Mouse (Mus musculus): ENCODE measurements around the gene Fam214b. TPM values are rescaled to one million over a fixed set of nuclear protein-coding genes. Genes with fewer than 3 reads are reported as not detected.
A peak's percentile ranks its signal among the peaks of the same experiment; 100 is the strongest.

Gene Fam214b
- polyA plus RNA-seq, 1 experiment from 2014 or later, result 5.1 TPM

DNA sequence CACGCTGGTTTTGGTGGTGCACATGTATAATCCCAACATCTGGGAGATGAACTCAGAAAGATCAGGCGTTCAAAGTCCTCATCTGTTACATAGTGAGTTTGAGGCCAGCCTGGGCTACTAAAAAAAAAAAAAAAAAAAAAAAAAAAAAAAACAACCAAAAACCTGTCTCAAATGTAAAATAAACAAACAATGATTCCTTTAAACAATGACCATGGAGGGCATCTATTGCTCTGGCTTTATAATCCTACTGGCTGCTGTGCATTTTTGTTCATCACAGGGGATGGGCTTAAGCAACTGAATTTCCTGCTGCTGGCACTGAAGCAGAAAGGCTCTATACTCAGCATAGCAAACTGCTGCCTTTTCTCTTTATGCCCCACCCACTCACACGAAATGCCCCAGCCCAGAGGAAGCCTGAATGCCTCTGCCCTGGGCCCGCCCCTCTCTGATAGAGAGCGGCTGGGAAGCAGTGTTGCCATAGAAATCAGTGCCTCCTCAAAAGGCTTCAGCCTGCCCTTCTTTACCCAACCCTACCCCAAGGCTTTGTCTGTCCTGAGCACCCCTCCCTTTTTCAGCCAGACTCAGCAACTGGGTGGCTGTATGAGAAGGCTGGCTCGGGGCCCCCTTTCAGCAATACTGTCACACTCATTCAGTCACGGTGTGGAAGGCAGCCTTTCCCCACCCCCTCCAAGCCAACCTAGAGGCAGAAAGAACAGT, 2.2 kb downstream of the Fam214b start:
- ATAC-seq (replicated peaks; ENCODE audit: low FRiP score, low TSS enrichment, low read depth), result peak; percentile 16; the same call in 1 of the 2 replicates
- peak overlapping the region; percentile 68 for H3K4me2 ChIP-seq (ENCODE audit: low read length)
- H3K4me3 ChIP-seq (ENCODE audit: low read depth, low read length), result no peak overlapping the region
- H3K4me1 ChIP-seq (replicated peaks; ENCODE audit: control insufficient read depth, insufficient read depth, low read length), result peaks cover 27% of the 10 kb centered on the region
- H3K36me3 ChIP-seq (ENCODE audit: control insufficient read depth, insufficient read depth, low read length), result no peaks in the 10 kb centered on the region
- 0 out of 2 replicates have a peak overlapping the region, but pooled peaks have one; percentile 13 for H3K9ac ChIP-seq (ENCODE audit: low read length)
- WGBS, result 18% methylated on average over 7 of the region's 7 CpGs
- H3K27ac ChIP-seq (ENCODE audit: low read depth), result peak overlapping the region; percentile 43
- H3K27me3 ChIP-seq (replicated peaks; ENCODE audit: control insufficient read depth, insufficient read depth, low read length), result no peaks in the 10 kb centered on the region
- DNase-seq (ENCODE audit: low spot score), result peak; percentile 62
- H3K9me3 ChIP-seq (ENCODE audit: control insufficient read depth, low read length), result no peaks in the 10 kb centered on the region

DNA sequence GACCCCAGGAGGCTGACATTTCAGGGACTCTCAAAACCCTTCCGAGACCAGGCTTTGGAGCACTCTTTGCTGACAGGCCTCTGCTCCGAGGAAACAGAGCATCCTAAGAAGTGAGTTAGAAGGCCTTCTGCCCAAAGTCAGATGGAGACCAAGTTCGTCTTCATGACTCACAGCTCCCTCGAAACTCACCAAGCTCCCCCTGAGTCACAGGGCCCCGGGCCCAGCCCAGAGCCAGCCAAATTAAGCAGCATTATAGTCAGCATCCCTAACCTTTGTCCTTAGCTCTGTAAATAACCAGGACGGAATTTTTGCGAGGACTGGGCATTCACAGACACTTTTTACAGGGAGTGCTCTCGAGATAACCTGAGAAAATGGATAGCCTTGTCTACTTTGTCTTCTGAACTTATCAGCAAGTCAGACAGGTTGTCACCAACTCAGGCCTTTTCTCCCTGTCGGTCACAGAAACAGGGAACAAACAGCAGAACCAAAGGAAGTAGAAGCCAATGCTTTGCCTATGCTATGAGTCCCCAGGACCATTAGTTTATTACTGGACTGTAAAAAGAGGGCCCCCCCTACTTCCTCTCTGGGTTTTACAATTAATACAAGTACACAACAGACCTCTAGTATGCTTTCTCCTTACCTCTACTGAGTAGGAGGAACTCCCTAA, 5.0 kb downstream of the Fam214b start:
- ATAC-seq (replicated peaks; ENCODE audit: low FRiP score, low TSS enrichment, low read depth), result no peak
- H3K27ac ChIP-seq (ENCODE audit: low read depth), result no peak overlapping the region
- H3K4me1 ChIP-seq (replicated peaks; ENCODE audit: control insufficient read depth, insufficient read depth, low read length), result peaks cover 23% of the 10 kb centered on the region

DNA sequence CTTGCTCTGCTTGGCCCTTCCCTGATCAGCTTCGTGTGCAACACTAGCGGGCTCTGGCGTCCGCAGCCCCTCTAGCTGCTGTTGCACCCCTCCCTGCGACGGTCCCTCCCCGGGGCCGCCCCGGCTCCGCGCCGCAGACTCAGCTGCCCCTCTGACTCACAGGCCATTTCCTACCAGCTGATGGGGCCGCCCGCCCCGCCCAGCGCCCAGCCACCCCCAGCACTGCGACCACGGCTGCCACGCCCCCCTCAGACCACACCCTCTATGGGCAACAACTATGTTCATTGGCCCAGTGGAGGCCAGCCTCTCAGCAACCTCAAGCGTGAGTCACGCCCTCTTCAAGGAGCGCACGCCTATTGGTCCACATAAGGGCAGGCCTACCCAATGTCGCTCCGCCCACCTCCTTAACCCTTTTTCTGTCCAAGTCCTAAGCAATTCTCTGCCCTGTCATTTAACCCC, 5.9 kb downstream of the Fam214b start:
- Histone ChIP-seq H3K27me3 (replicated peaks; ENCODE audit: control insufficient read depth, insufficient read depth, low read length) (no peaks in the 10 kb centered on the region), H3K4me1 (replicated peaks; ENCODE audit: control insufficient read depth, insufficient read depth, low read length) (peaks cover 23% of the 10 kb centered on the region), H3K9ac (ENCODE audit: low read length) (peak overlapping the region; percentile 58), H3K9me3 (ENCODE audit: control insufficient read depth, low read length) (no peaks in the 10 kb centered on the region), H3K4me2 (ENCODE audit: low read length) (peak overlapping the region; percentile 74), H3K27ac (ENCODE audit: low read depth) (no peak overlapping the region; the same call in 1 of the 2 replicates), H3K4me3 (ENCODE audit: low read depth, low read length) (peak overlapping the region; percentile 64), H3K36me3 (ENCODE audit: control insufficient read depth, insufficient read depth, low read length) (0 out of 2 replicates have a peak, but pooled peaks cover 11% of the 10 kb centered on the region)
- ATAC-seq (replicated peaks; ENCODE audit: low FRiP score, low TSS enrichment, low read depth), result peak; percentile 98
- 0% methylated on average over 23 of the region's 25 CpGs for WGBS
- DNase-seq (ENCODE audit: low spot score), result peak; percentile 92

More for the DNA sequence above, 5.0 kb downstream of the Fam214b start:
- Histone ChIP-seq H3K27me3 (replicated peaks; ENCODE audit: control insufficient read depth, insufficient read depth, low read length) (no peaks in the 10 kb centered on the region), H3K9ac (ENCODE audit: low read length) (no peak overlapping the region), H3K9me3 (ENCODE audit: control insufficient read depth, low read length) (no peaks in the 10 kb centered on the region), H3K36me3 (ENCODE audit: control insufficient read depth, insufficient read depth, low read length) (0 out of 2 replicates have a peak, but pooled peaks cover 7% of the 10 kb centered on the region), H3K4me2 (ENCODE audit: low read length) (no peak overlapping the region), H3K4me3 (ENCODE audit: low read depth, low read length) (no peak overlapping the region)
- DNase-seq (ENCODE audit: low spot score), result no peak
- 70% methylated on average over 9 of the region's 9 CpGs for WGBS

DNA sequence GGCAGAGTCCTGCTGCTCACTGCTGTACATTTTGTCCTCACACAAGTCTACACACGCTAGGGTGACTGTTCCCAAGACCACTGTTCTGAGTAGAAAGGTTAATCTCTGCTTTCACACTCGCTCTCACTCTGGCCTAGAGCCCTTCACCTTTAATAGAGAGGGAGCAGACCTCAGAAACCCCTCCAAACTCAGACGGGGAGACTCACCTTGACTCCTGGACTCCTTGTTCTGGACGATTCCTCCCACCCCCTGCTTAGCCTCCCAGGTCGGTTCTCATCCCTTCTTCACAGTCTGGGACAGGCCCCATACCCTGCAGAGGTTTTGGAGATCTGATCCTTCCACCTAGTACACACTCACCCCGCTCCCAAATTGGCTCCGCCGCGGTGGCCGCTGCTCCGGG, 6.4 kb downstream of the Fam214b start:
- ATAC-seq (replicated peaks; ENCODE audit: low FRiP score, low TSS enrichment, low read depth) (no peak; the same call in 1 of the 2 replicates), DNase-seq (ENCODE audit: low spot score) (peak; percentile 57)
- Histone ChIP-seq H3K9ac (ENCODE audit: low read length) (peak overlapping the region; percentile 58), H3K9me3 (ENCODE audit: control insufficient read depth, low read length) (no peaks in the 10 kb centered on the region), H3K4me3 (ENCODE audit: low read depth, low read length) (peak overlapping the region; percentile 64), H3K36me3 (ENCODE audit: control insufficient read depth, insufficient read depth, low read length) (0 out of 2 replicates have a peak, but pooled peaks cover 15% of the 10 kb centered on the region), H3K27me3 (replicated peaks; ENCODE audit: control insufficient read depth, insufficient read depth, low read length) (no peaks in the 10 kb centered on the region), H3K27ac (ENCODE audit: low read depth) (no peak overlapping the region; the same call in 1 of the 2 replicates), H3K4me2 (ENCODE audit: low read length) (peak overlapping the region; percentile 74), H3K4me1 (replicated peaks; ENCODE audit: control insufficient read depth, insufficient read depth, low read length) (peaks cover 18% of the 10 kb centered on the region)
- whole genome bisulfite sequencing, result 4% methylated on average over 11 of the region's 11 CpGs

DNA sequence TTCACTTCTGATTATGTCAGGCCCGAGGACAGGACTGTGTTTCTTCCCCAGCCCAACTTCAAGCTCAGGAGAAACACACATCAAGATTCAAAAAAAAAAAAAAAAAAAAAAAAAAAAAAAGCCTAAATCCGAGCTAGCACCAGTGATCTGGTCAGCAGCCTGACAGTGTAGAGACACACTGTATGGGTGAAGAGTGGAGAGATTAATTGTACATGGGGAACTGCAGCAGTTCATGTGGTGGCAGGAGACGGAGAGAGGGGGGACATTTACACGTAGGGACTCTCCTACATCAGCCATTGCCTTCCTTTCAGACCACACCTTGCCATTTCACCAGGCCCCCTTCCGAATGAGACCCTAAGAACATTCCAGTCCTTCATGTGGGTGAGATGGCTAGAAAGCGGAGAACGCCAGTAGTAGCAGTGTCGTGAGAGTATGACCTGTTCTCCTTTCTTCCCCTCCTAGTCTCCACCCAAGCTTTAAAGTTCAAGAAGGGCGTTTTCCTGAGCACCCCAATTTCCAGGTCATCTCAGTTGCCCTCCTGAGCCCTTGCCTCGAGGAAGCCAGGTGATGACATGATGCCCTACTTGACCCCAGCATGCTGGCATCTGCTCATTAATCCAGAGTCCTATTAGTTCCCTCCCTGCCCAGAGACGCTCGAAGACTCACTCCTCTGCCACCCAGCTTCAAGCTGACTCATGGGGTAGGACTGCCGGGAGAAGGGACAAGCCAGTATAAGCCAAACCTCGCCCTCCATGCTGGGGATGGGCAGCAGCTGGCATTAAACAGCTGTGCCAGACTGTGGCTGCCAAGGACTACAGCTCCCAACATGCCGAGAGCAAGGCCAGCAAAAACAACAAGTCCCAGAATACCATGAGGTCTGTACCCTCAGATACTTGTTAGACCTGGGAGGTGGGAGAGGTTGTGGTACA, 7.2 kb downstream of the Fam214b start:
- WGBS, result 46% methylated on average over 15 of the region's 15 CpGs
- peak overlapping the region; percentile 64 for H3K4me3 ChIP-seq (ENCODE audit: low read depth, low read length)
- H3K36me3 ChIP-seq (ENCODE audit: control insufficient read depth, insufficient read depth, low read length), result peaks cover 22% of the 10 kb centered on the region
- H3K27ac ChIP-seq (ENCODE audit: low read depth), result no peak overlapping the region
- peak overlapping the region; percentile 58 for H3K9ac ChIP-seq (ENCODE audit: low read length)
- peaks cover 10% of the 10 kb centered on the region for H3K4me1 ChIP-seq (replicated peaks; ENCODE audit: control insufficient read depth, insufficient read depth, low read length)
- ATAC-seq (replicated peaks; ENCODE audit: low FRiP score, low TSS enrichment, low read depth) (no peak), DNase-seq (ENCODE audit: low spot score) (no peak)
- peak overlapping the region; percentile 74 for H3K4me2 ChIP-seq (ENCODE audit: low read length)
- no peaks in the 10 kb centered on the region for H3K9me3 ChIP-seq (ENCODE audit: control insufficient read depth, low read length)
- no peaks in the 10 kb centered on the region for H3K27me3 ChIP-seq (replicated peaks; ENCODE audit: control insufficient read depth, insufficient read depth, low read length)

DNA sequence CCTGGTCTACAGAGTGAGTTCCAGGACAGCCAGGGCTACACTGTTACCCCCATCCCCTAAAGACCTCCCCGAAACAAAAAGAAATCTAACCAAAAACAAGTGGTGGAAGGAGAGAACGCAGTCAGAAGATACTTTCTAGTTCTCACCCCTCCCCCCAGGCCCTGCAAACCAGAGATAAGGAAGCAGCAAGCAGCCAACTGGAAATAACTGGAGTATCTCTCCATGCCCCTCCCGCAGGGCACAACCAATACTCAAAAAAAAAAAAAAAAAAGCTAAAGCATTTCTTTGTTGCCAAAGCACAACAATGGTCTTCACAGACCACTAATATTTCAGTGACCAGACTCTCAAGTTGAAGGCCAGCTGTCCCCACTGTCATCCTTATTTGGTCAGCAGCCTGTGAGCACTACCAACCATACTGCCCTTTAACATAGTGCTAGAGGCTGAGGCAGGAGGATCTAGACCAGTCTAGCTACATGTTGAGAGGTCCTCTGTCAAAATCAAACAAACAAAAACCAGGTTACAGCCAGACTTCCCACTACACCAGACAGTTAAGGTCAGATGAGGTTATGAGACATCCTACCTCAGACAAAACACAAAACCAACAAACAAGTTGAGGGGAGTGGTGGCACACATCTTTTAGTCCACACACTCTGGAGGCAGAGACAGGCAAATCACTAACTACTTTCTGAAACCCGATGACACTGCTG, 8.0 kb downstream of the Fam214b start:
- no peak for DNase-seq (ENCODE audit: low spot score)
- ATAC-seq (replicated peaks; ENCODE audit: low FRiP score, low TSS enrichment, low read depth), result no peak
- no peak overlapping the region for H3K4me3 ChIP-seq (ENCODE audit: low read depth, low read length)
- no peak overlapping the region for H3K27ac ChIP-seq (ENCODE audit: low read depth)
- no peak overlapping the region for H3K4me2 ChIP-seq (ENCODE audit: low read length)
- no peaks in the 10 kb centered on the region for H3K9me3 ChIP-seq (ENCODE audit: control insufficient read depth, low read length)
- no peaks in the 10 kb centered on the region for H3K27me3 ChIP-seq (replicated peaks; ENCODE audit: control insufficient read depth, insufficient read depth, low read length)
- H3K9ac ChIP-seq (ENCODE audit: low read length), result no peak overlapping the region
- H3K4me1 ChIP-seq (replicated peaks; ENCODE audit: control insufficient read depth, insufficient read depth, low read length), result peaks cover 6% of the 10 kb centered on the region
- 77% methylated on average over 4 of the region's 4 CpGs for WGBS
- peaks cover 31% of the 10 kb centered on the region for H3K36me3 ChIP-seq (ENCODE audit: control insufficient read depth, insufficient read depth, low read length)

DNA sequence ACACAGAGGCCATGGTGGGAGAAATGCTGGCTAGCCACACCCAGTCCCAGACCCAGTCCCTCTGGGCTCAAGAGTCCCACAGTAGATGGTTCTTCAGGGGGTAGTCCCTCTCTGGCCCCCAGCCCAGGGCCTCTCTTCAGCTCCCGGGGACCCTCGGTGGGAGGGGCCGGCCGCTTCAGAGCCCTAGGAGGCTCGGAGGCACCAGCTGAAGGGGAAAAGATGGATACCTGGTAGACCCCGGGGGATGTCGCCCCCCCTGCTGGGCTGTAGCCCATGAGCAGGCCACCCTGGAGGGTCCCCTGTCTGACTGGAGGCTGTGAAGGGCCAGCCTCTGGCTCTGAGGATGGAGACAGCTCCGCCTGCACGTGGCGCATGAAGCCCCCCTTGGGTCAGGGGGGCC, 9.7 kb downstream of the Fam214b start:
- H3K9ac ChIP-seq (ENCODE audit: low read length), result no peak overlapping the region
- no peak overlapping the region for H3K4me2 ChIP-seq (ENCODE audit: low read length)
- H3K27ac ChIP-seq (ENCODE audit: low read depth), result no peak overlapping the region
- H3K36me3 ChIP-seq (ENCODE audit: control insufficient read depth, insufficient read depth, low read length), result peaks cover 31% of the 10 kb centered on the region
- ATAC-seq (replicated peaks; ENCODE audit: low FRiP score, low TSS enrichment, low read depth) (no peak), DNase-seq (ENCODE audit: low spot score) (no peak)
- H3K4me3 ChIP-seq (ENCODE audit: low read depth, low read length), result no peak overlapping the region
- no peaks in the 10 kb centered on the region for H3K27me3 ChIP-seq (replicated peaks; ENCODE audit: control insufficient read depth, insufficient read depth, low read length)
- 80% methylated on average over 10 of the region's 10 CpGs for WGBS
- no peaks in the 10 kb centered on the region for H3K9me3 ChIP-seq (ENCODE audit: control insufficient read depth, low read length)
- peaks cover 10% of the 10 kb centered on the region for H3K4me1 ChIP-seq (replicated peaks; ENCODE audit: control insufficient read depth, insufficient read depth, low read length)

DNA sequence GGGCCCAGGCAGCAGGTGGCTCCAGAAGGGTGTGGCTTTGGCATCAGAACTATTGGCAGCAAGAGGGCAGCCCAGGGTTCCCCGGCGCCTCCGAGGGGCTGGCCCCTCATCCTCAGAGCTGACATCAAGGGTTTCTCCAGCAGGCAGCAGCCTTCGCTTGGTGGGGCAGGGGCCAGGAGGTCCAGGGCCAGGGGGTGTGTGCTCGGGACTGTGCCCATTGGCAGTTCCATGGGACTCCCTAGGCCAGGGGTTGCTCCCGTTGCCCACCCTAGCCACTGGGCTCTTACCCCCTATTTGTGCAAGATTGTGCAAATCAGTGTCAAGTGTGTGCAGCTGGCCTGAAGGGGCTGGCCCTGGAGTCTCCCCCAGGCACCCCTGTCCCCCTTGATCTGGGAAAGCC, 10.2 kb downstream of the Fam214b start:
- H3K9me3 ChIP-seq (ENCODE audit: control insufficient read depth, low read length), result no peaks in the 10 kb centered on the region
- 85% methylated on average over 6 of the region's 6 CpGs for WGBS
- DNase-seq (ENCODE audit: low spot score), result no peak
- H3K4me1 ChIP-seq (replicated peaks; ENCODE audit: control insufficient read depth, insufficient read depth, low read length), result peaks cover 10% of the 10 kb centered on the region
- no peak overlapping the region for H3K9ac ChIP-seq (ENCODE audit: low read length)
- H3K27ac ChIP-seq (ENCODE audit: low read depth), result no peak overlapping the region
- H3K27me3 ChIP-seq (replicated peaks; ENCODE audit: control insufficient read depth, insufficient read depth, low read length), result no peaks in the 10 kb centered on the region
- peaks cover 31% of the 10 kb centered on the region for H3K36me3 ChIP-seq (ENCODE audit: control insufficient read depth, insufficient read depth, low read length)
- H3K4me3 ChIP-seq (ENCODE audit: low read depth, low read length), result no peak overlapping the region
- no peak overlapping the region for H3K4me2 ChIP-seq (ENCODE audit: low read length)
- no peak for ATAC-seq (replicated peaks; ENCODE audit: low FRiP score, low TSS enrichment, low read depth)

Data from intestine, embryonic 14.5 days (tissue).